14 mouse cellular contexts compared by ENCODE assay signal in genomic region chr17:5099238-5099637, GRCm38 (mm10).
A peak's percentile ranks its signal among the peaks of the same experiment; 100 is the strongest.
DNase-seq lines count a peak whose midpoint lies in the region; ATAC-seq and TF ChIP-seq lines count a peak whose summit lies in the region.
"Had no signal": no experiment of that assay in that cellular context is flagged by ENCODE, and none has a peak within 500 bp of the region (broad histone marks: within the 10 kb centered on the region; RNA-seq: fewer than 3 reads in every experiment).

No protein-coding gene starts in this region.

- peak; percentile 44 for DNase-seq in forebrain, embryonic 11.5 days (ENCODE audit: low spot score)
- DNase-seq in forebrain, embryonic 14.5 days (ENCODE audit: low spot score): no peak
- no peak for DNase-seq in lung, adult 2 months
- no peak for DNase-seq in B cell, adult 2 months
- no peak for DNase-seq in kidney, postnatal 10 days
- DNase-seq: adrenal gland, postnatal 14 days; cerebellum, postnatal 10 days had no signal

- no peak for TF ChIP-seq CTCF in lung, adult 2 months (IDR thresholded peaks at IDR 0.05; ENCODE audit: insufficient read depth, low read length)

- H3K27ac ChIP-seq in forebrain, embryonic 11.5 days (ENCODE audit: low read depth, low read length): no peak overlapping the region
- no peak overlapping the region for H3K27ac ChIP-seq in forebrain, embryonic 14.5 days (ENCODE audit: low read depth, low read length)
- H3K27ac ChIP-seq in lung, embryonic 16.5 days (ENCODE audit: low read length): peak overlapping the region; percentile 2; the same call in 1 of the 2 replicates
- H3K27ac ChIP-seq: forebrain, embryonic 10.5 days; layer of hippocampus, adult 2 months; limb, embryonic 13.5 days had no signal

- ATAC-seq in forebrain, embryonic 11.5 days (replicated peaks; ENCODE audit: low FRiP score): no peak
- no peak for ATAC-seq in forebrain, embryonic 14.5 days
- no peak for ATAC-seq in lung, embryonic 16.5 days (ENCODE audit: low read depth)
- ATAC-seq in granulocyte monocyte progenitor cell, adult 5-6 weeks (replicated peaks; ENCODE audit: poor library complexity, severe bottlenecking): peak; percentile 5; the same call in 1 of the 2 replicates
- peak; percentile 97 for ATAC-seq in megakaryocyte-erythroid progenitor cell, adult 5-6 weeks (replicated peaks; ENCODE audit: low FRiP score, low TSS enrichment, poor library complexity, severe bottlenecking)
- ATAC-seq: midbrain, embryonic 16.5 days had no signal

- H3K27me3 ChIP-seq in forebrain, embryonic 11.5 days (ENCODE audit: control insufficient read depth, insufficient read depth, low read length): no peaks in the 10 kb centered on the region
- H3K27me3 ChIP-seq in forebrain, embryonic 14.5 days (replicated peaks; ENCODE audit: control insufficient read depth, insufficient read depth, low read length): no peaks in the 10 kb centered on the region
- H3K27me3 ChIP-seq in lung, embryonic 16.5 days (ENCODE audit: control insufficient read depth, insufficient read depth, low read depth, low read length): no peaks in the 10 kb centered on the region
- H3K27me3 ChIP-seq: limb, embryonic 13.5 days had no signal

- peaks cover 9% of the 10 kb centered on the region; the same call in 1 of the 2 replicates for H3K4me1 ChIP-seq in forebrain, embryonic 11.5 days (replicated peaks; ENCODE audit: control insufficient read depth, insufficient read depth, low read length)
- H3K4me1 ChIP-seq in forebrain, embryonic 14.5 days (ENCODE audit: control insufficient read depth, insufficient read depth, low read length): peaks cover 15% of the 10 kb centered on the region
- peaks cover 46% of the 10 kb centered on the region for H3K4me1 ChIP-seq in lung, embryonic 16.5 days (replicated peaks; ENCODE audit: control insufficient read depth, insufficient read depth, low read length)
- H3K4me1 ChIP-seq in lung, adult 2 months (ENCODE audit: control insufficient read depth, insufficient read depth, low read length): peaks cover 22% of the 10 kb centered on the region

- no peak overlapping the region for H3K4me2 ChIP-seq in forebrain, embryonic 11.5 days (ENCODE audit: low read depth, low read length, severe bottlenecking)
- no peak overlapping the region for H3K4me2 ChIP-seq in forebrain, embryonic 14.5 days (ENCODE audit: low read length)
- no peak overlapping the region for H3K4me2 ChIP-seq in lung, embryonic 16.5 days (ENCODE audit: low read depth, low read length)
- H3K4me2 ChIP-seq: limb, embryonic 13.5 days had no signal

- no peak overlapping the region for H3K9ac ChIP-seq in forebrain, embryonic 11.5 days (ENCODE audit: low read length)
- H3K9ac ChIP-seq in forebrain, embryonic 14.5 days (ENCODE audit: low read length): no peak overlapping the region
- H3K9ac ChIP-seq in lung, embryonic 16.5 days (ENCODE audit: low read length): no peak overlapping the region
- H3K9ac ChIP-seq: limb, embryonic 13.5 days had no signal

- TF ChIP-seq POLR2A in lung, adult 2 months (IDR thresholded peaks at IDR 0.05; ENCODE audit: borderline replicate concordance, extremely low read depth, low read depth, low read length): no peak

- H3K4me3 ChIP-seq in forebrain, embryonic 11.5 days (ENCODE audit: low read depth, low read length): no peak overlapping the region
- H3K4me3 ChIP-seq in forebrain, embryonic 14.5 days (ENCODE audit: low read depth, low read length): no peak overlapping the region
- H3K4me3 ChIP-seq in lung, embryonic 16.5 days (ENCODE audit: low read length): no peak overlapping the region
- H3K4me3 ChIP-seq in lung, adult 2 months (replicated peaks; ENCODE audit: extremely low read depth, low read depth, low read length): no peak overlapping the region
- H3K4me3 ChIP-seq: forebrain, embryonic 10.5 days; layer of hippocampus, adult 2 months; limb, embryonic 13.5 days had no signal

- 84% methylated on average over 4 of the region's 4 CpGs for WGBS in forebrain, embryonic 11.5 days
- WGBS in forebrain, embryonic 14.5 days: 93% methylated on average over 4 of the region's 4 CpGs
- 26% methylated on average over 4 of the region's 4 CpGs for WGBS in lung, embryonic 16.5 days
- WGBS in lung, adult 2 months: 44% methylated on average over 4 of the region's 4 CpGs

- H3K9me3 ChIP-seq in forebrain, embryonic 11.5 days (ENCODE audit: control insufficient read depth, low read length): no peaks in the 10 kb centered on the region
- no peaks in the 10 kb centered on the region for H3K9me3 ChIP-seq in forebrain, embryonic 14.5 days (replicated peaks; ENCODE audit: control insufficient read depth, low read length)
- no peaks in the 10 kb centered on the region for H3K9me3 ChIP-seq in lung, embryonic 16.5 days (ENCODE audit: control insufficient read depth, low read length)
- H3K9me3 ChIP-seq: forebrain, embryonic 10.5 days; limb, embryonic 13.5 days had no signal

- no peaks in the 10 kb centered on the region for H3K36me3 ChIP-seq in forebrain, embryonic 11.5 days (ENCODE audit: control insufficient read depth, insufficient read depth, low read length)
- H3K36me3 ChIP-seq in forebrain, embryonic 14.5 days (ENCODE audit: control insufficient read depth, insufficient read depth, low read length): no peaks in the 10 kb centered on the region
- H3K36me3 ChIP-seq in lung, embryonic 16.5 days (ENCODE audit: control insufficient read depth, insufficient read depth, low read length): no peaks in the 10 kb centered on the region; the same call in 1 of the 2 replicates

Comparison
In these comparisons a context has a peak if more than half of its experiments do, and no peak if none do; other contexts are left out.
1. ATAC-seq: peak in granulocyte monocyte progenitor cell, adult 5-6 weeks (single experiment) and megakaryocyte-erythroid progenitor cell, adult 5-6 weeks (single experiment); none in forebrain, embryonic 11.5 days (single experiment), forebrain, embryonic 14.5 days (single experiment) and lung, embryonic 16.5 days (single experiment).